Mouse (Mus musculus) urinary bladder, postnatal 4 days (tissue): Measurements from ENCODE around the gene Nell1.
"Not testable (repeated sequence)": the region's sequence is repeated elsewhere in the genome, so short reads cannot be mapped to it uniquely, and the experiment has no call there.

Source experiments
- DNase-seq, 2 experiments: peaks; one replicate each; pipeline ENCODE4 v3.0.0; 2021 to 2022; ENCODE audit warnings: low spot score in 2 of 2

The Nell1 gene

DNA sequence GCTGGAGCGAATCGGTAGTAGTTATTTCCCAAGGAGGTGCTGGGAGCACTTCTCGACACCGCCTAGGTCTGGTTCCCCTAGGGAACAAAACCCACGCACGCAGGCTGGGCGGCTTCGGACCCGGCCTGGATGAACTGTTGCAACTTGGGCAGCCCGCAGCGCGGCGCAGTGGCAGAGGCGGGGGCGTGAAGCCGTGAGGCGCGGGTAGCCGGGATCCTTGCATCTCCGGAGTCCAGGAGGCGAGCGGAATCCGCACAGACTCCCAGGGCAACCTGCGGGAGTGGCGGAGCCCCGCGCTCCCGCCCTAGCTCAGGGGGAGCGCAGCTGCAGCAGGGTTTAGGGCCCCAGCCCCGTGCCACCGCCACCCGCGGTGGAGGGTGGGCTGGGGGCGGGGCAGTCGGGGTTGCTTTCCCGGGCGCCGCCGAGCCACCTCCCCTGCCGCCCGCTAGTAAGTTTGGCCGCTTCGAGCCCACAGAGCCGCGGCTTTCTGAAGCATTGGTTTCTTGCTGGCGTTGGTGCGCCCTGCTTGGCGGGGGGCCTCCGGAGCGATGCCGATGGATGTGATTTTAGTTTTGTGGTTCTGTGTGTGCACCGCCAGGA lies at the start of gene Nell1:
Gene Nell1, plus strand, starts transcription at position 24 of the 600 bp plus-strand sequence.
- no peak for DNase-seq

DNA sequence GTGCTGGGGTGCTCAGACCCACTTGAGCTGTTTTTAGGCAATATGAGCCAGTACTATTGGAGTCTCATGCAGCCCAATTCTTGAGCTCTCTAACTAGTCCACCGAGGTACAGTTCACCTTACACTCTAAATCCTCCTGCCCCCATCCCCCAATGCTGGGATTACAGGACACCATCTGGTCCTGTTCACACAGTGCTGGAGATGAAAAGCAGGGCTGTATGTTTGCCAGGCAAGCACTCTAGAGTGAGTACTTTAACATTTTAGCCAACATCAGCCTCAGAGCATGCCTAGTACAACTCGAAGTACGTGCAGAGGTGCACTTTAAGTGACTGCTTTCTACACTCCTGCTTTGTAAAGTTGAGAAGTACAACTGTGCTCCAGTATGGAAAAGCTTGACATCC lies 46.1 kb upstream of the Nell1 start:
- DNase-seq, result no peak

DNA sequence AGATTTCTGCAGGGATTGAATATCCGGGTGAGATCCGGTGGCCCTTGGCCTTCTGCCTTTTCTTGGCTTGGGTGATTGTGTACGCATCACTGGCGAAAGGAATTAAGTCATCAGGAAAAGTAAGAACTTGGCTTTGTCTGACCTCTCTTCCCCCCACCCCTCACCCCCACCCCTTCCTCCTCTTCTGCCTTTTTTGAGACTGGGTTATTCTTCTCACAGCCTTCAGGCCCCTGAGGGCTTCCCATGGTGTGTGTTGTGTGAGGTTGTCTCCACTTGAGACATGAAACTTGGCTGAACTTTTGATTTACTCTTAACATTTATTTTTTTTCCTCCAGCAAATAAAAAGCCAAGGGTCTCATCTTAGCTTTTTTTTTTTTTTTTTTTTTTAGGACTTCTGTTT lies 44.7 kb upstream of the Nell1 start:
- DNase-seq, result no peak

DNA sequence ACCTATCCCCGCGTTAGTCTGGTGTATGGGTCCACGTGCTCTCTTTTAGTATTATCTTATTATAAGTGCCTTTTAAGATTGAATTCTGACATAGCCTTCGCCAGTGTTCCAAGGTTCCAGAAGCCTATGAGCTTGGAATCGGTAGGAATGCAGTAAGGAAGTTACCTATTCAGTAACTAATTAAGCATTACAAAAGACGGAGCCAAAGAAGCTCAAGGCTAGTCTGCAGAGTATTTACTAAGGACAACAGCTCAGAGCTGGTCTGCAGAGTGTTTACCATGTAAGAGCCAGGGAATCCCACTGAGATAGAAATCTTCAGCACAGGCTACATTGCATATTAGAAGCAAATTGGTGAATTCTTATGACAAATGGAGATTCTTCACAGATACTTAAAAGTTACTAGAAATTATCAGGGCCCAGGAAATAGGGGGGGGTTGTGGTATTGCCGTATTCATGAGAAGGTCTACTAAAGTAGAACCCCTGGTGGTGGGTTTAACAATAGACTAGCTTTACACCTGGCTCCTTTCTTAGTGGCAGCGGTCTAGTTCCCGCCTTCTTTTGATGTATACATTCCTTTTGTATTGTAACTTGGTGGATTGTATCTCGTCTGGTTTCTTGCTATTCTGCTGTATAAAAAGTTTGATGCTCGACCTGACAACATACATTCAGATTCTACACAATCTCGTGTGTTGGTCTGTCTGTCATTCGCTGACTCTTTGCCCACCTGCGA lies 41.1 kb upstream of the Nell1 start:
- not testable (repeated sequence) for DNase-seq

DNA sequence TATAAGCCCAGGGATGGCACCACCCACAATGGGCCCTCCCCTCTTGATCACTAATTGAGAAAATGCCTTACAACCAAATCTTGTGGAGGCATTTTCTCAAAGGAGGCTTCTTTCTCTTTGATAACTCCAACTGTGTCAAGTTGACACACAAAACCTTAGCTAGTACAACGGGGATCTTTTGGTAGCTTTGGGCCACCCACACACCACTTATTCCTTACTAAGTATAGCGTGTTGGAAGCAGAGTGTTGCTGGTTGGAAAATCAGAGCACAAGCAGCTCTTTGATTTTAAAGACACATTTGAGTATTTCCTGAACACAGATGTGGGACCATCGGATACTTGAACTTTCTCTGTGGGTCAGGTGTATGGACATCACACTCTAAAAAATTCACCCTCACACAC lies 37.8 kb upstream of the Nell1 start:
- DNase-seq, result no peak

DNA sequence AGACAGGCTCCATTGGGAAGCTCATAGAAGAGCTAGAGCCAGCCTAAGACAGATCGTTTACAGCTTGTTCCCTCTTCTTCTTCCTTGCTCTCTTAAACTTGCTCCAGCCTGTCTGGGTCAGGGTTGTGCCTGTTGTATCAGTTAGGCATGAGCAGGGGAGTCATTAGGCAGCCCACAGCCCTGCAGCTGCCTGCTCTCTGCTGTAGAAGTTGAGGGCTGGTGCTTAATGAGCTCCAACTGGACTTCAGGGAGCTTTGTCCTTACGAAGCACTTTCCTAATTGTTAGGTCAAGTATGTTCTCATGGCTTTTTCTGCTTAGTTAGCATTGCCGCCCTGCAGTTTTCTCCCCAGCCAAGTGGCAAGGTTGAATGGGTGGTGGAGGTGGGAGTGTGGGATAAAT lies 32.6 kb upstream of the Nell1 start:
- DNase-seq, result no peak

DNA sequence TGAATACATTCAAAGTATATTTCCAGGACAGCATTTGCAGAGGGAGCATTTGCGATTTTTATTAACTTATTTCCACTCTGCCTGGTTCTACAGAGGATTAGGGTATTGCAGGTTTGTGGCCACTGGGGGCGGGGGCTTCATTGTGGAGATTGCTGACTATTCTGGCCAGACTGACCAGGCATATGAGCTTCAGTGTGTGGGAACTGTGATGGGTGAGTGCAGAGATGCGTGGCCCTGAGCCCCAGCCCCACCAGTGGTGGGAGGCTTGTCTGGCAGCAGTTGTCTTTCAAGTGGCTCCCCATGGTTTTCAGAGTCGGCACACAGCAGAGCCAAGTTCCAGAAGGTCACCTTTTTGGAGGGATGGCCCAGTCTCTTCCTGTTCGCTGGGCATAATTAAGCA lies 32.2 kb upstream of the Nell1 start:
- DNase-seq, result no peak

DNA sequence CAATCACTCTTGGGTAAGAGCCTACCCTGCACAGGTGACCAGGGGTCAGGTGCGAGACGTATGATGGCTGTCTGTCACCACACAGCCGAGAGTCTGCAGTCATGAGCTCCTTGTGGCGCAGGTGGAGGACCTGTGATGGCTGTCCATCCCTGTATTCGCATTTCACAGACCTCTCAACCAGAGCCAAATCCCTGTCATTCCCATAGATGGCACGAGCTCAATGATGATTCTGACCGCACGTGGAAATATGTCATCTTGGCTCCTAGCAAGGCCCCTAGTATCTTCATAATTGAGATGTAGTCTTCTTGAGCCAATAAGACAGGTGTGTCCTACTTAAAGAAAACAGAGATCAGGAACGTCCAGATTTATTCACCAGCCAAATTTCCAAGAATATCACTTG lies 28.0 kb upstream of the Nell1 start:
- no peak for DNase-seq

DNA sequence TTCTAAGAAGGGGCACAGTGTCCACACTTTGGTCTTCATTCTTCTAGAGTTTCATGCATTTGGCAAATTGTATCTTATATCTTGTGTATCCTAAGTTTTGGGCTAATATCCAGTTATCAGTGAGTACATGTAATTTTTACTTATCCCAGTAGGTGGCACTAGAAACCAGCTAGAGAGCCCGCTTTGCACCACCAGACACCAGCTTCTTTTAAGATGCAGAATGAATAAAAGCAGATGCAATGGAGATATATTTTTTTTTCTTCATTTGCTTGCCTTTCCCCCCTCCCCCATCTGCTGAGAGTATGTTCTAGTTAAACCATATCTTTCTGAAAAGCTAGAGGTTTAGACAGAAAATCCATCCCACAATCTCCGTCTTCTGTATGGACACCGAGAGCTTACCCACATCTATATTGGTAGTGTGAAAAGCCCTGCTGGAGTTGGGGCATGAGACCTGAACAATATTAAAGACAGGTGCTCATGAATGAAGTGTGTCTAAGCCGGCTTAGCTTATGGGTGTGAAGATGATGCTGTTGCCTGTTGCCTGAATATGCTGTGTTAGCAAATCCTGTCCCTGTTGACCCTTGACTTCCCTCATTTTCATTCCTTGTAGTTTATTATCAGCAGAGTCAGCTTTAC lies 21.0 kb upstream of the Nell1 start:
- no peak for DNase-seq

DNA sequence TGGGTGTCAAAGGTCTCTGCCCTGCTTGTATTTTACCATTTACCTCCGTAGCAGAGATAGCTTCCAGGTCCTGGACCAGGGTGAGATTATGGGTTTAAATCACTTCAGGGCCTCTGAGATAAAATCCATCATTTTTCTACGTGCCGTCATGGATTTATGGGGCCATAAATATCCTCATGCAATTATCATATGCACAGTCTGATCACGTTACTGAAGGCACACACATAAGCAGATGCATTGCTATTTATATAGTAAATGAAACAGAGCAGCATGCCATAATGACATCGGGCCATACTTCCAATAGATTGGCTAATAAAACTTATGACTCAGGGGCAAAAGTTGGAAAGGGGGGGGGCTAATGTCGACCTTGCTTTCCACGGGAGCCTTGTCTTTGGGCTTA lies 19.8 kb upstream of the Nell1 start:
- DNase-seq, result no peak

DNA sequence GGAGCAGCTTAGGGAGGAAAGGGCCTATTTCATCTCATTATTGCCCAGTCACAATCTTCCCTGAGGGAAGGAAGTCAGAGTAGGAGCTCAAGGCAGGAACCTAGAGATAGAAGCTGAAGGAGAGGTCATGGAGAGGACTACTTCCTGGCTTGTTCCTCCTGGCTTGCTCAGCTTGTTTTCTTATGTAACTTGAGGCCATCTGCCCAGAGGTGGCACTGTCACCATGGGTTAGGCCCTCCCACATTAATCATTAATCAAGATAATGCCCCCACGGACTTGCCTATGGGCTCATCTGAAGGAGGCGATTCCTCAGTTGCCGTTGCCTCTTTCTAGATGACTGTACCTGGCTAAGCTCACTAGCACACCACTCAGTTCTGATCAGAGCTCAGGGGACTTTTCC lies 17.5 kb upstream of the Nell1 start:
- no peak for DNase-seq

DNA sequence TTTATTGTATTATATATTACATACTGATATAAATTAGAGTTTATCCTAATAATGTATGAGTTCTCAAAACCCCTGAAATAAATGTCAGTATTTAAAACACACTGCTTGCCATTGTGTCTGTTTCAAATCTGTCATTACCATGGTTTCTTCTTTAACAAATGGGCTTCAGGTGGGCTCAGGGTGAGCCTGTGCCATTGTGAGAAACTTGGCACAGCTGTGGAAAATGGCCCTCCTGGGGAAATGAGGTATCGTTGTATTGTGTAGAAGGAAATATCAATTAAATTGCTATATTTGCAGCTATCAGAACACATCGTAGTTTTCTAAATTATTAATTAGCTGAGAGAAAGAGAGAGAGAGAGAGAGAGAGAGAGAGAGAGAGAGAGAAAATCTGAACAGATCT lies 10.9 kb upstream of the Nell1 start:
- no peak for DNase-seq

DNA sequence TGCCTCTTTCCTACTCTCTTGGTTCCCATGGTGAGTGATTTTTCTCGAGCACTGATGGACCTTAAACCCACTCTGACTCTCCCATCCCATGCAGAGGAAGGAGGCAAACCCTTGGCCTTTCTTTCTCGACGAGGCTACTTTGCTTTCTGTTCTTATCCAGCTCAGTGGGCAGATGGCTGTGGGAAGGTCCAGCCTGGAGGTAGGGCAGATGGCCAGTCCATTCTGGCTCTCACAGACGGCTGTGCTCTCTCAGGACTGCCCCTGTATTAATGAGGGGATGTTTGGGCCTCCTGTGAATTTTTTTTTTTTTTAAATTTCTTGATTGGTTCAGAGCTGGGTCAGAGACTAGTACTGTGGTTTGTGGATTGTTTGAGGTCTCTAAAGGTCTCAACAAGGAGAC lies 5.1 kb upstream of the Nell1 start:
- no peak for DNase-seq

DNA sequence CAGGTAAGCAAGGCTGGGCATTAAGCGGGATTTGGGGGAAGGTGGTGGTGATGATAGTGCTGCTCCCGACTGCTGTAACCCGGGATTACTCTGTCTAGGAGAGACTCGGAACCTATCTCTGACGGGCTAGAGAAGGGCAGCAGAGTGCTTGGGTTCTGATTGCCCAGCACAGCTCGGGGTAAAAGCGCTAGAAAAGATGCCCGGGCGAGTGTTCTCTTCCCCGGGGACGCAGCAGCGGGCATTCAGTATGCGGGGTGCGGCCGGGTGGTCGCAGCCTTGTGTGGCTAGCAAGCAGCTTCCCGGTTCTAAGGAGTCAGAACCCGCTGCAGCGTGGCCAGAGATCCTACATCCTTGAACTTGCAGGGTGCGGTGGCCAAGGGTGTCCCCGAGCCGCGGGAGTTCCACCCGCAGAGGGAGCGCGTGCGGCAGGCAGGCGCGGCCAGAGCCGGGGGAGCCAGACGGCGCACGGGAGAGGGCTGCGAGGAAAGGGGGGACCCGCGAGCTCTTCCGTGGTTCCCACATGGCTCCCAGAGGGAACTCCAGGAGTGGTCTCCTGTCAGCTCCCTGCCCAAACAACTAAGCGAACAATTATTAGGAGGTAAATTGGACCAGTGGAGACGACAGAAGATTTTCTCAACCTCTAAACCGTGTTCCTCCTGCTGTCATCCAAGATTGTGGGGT lies 917 bp downstream of the Nell1 start:
- DNase-seq, result no peak

DNA sequence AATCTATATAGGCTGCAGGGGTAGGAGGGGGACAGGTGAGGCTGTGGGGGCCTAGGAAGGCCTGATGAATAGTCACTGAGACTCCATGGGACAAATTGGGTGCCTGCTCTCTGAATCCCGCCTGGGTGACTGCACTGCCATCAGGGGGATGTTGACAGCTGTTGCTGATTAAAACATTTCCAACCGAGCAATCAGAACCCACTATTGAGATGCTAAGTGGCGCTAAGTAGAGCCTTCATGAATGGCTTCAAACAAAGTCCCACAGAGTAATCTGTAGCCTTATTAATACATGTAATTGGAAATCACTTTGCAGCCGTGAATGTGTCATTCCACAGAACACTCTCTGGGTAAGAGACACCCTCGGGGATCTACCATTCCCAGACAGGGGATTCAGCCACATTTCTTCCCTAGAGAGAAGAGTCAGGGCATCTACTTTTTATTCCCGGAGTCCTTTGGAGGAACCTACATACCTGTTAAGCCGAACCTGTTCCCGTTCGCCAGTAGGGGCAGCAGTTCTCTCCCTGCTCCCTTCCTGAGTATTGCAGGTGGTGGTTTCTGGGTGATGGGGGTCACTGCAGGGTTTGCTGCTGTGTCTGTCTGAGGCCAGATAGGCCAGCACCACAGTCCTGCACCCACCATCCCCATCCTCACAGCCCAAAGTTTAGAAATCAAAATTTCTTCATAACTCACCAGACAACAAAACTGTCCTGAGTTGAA lies 7.0 kb downstream of the Nell1 start:
- DNase-seq, result no peak

DNA sequence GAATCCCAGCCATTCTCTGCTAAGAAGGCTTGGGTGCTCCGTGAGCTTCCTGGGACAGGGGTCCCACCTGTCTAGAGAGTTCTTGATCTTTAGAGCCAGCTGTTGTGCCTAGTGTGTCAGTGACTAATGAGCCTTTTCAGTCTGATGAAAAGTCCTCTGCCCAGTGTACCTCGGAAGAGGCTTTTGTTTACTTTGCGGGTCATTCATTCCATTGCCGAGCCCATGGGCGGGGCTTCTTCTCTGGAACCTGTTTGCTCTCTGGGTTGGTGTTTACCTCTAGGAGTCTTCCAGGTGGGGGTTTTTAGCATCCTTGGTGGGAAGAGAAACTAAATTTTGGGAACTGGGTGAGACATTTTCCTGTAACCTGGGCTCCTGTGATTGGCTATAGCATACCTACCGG lies 10.0 kb downstream of the Nell1 start:
- no peak for DNase-seq

DNA sequence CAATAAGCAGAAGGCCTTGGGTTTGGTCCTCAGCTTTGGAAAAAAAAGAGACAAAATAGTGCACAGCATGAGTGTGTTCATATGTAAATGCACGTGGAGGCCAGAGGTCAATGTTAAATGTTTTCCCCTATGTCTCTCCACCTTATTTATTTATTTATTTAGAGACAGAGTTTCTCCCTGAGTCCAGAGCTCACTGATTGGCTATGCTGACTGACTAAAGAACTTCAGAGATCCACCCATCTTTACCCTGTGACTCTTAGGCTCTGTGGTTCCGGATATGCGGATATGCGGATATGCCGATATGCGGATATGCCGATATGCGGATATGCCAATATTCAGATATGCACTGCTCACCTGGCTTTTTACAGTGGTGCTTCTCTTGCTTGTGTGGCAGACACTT lies 11.3 kb downstream of the Nell1 start:
- DNase-seq, result no peak

DNA sequence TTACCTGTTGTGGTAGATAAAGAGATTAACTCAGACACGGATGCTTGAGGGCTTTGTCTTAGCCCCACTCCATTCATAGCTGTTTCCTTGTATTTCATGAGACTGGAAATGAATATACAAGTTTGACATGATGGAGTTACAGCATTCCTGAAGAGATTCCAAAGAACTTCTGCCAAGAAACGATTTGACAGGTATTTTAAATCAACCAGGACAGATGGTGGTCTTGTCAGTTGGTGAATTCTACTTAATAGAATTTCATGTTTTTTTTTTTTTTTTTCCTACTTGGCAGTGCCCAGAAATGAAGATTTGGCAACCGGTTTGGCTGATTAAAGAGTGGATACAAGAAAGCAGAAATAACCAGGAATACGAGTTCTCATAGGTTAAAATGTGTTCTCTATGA lies 24.7 kb downstream of the Nell1 start:
- DNase-seq, result no peak

DNA sequence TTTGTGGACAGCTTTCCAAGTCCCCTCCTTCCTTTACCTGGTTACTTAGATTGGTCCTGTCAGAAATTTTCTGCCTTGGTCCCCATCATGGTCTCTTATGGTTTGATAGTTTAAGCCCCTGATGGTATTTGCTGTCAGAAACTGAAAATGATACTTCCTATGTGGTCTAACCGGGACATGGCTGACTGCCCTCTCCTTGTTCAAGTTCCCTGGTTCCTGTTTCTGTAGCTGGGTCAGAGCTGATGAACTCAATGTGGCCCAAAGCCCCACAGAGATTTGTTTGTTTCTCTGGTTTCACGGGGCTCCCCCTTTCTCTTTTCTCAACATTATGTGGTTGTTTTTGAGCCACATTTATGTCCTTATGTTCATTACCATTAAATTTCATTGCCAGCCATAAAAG lies 30.6 kb downstream of the Nell1 start:
- DNase-seq, result no peak

DNA sequence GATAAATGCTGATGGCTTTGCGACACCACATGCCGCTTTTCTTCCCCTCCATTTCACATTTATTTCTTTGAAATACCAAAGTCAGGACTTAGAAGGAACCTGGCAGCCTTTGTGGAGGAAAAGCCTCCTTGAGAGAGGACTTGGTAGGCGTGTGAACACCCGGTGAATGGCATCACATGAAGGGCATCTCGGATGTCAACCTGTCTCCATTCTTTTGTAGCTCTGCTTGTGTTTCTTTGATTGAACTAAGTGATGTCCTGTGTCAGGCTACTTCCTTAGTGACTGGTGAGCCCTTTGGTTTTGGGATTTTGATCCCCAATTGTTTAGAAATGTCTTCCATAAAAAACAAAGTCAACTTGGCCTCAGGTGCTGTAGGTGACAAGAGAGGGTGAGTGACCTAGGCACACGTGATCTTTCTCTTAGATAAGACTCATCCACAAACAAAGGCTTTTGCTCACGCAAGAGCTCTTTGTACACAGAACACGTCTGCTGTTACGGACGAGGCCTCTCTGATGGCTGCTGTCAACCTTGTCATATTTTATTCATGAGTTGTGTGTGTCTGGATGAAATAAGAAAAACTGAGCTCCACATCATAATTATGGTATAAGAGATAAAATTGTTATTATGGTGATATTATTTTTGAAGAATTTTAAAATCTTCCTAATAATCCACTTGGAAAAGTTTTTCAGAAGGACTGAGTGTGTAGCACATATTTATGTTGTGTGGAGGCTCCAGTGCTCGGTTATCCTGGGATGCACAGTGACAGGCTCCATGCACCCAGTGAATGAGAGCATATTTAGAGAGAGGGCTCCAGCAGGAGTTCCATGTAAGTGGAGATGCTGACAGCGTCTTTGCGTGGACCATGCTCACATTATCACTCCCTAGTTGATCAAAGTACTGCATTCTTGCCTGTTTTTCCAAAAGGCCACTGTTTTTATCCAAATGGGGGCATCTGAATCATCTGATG lies 60.8 kb downstream of the Nell1 start:
- no peak for DNase-seq

DNA sequence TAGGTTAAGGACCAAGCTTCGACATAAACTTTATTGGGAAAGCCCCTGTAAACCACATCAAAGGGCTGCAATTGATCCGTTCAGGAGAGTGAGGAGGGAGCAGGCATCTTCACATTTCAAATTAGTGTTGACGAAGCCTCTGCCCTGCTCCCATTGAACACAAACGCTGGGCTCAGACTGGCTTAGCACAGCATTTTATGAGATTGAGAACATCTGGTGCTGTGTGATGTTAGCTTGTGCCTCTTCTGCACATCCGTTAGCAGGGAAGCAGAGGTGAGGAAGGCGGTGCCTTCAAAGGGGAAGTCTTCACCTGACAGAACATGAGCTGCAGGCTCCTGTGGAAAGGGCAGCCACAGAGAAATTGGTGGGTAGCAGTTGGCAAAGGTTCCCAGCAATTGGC lies 66.4 kb downstream of the Nell1 start:
- no peak for DNase-seq
